Mouse (Mus musculus) liver, adult 10 weeks (tissue): ENCODE results near the gene Adh6a. TPM values are rescaled to one million over a fixed set of nuclear protein-coding genes. Genes with fewer than 3 reads are reported as not detected.

Source experiments
- polyA plus RNA-seq: library from polyadenylated mRNA; stranded (reverse); fragments of 350-450 nt; fragmentation: Illumina TruSeq; extraction: RNeasy Lipid Tissue Mini Kit (QIAGEN cat#74804); gene quantifications from one replicate; pipeline ENCODE4 v1.2.3, GENCODE M21; 2014; ENCODE audit warnings: low read depth, low replicate concordance

The Adh6a gene
- polyA plus RNA-seq = not detected

DNA sequence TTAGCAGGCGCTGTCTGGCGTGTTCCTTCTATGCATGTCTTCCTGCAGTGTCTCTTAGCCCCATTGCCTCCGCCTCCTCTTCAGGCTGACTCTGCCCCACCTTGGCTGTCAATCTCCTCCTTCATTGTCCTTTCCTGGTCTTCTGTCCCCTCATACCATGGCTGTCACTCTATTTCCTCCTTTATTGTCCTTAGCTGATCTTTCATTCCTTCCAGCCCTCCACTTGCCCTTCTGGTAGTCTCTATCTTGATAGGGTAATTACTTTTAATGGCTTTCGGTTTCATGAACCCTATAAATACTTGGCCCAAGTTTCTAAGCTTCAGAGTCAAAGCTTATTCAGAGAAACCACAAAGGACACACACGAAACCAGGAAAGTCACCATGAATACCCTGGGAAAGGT, at the start of gene Adh6a:
TSS of gene Adh6a (plus strand) at position 322 of the 400 bp plus-strand sequence.

DNA sequence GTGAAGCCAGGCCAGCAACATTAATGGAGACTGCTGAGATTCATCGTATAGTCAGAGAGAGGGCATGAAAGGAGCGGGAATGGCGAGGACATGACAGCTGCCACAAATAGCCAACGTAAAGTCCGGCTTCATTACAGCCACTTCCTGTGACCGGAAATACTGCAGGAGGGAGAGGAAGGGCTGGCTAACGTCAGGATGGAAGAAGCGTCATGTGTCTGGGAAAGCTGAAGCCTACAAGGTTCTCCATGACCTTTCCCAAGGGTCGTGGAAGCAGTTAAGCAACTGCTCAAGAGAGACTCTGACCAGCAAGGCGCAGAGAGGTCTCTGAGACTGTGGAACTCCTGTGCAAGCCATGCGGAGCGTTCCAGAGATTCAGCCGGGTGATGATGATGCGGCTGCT, 28.4 kb downstream of the Adh6a start, which contains the start of gene Adh6b:
TSS of gene Adh6b (plus strand) at position 305 of the 400 bp plus-strand sequence.

Other genes with a start within 250 kb of the Adh6a start
- gene 1110002E22Rik, start 248.2 kb upstream of the Adh6a start, polyA plus RNA-seq = not detected
- gene Gm5105, start 245.9 kb upstream of the Adh6a start, polyA plus RNA-seq = not detected
- 5.7 TPM for gene Trmt10a, start 169.8 kb upstream of the Adh6a start, polyA plus RNA-seq
- 196 TPM for gene Mttp, start 168.3 kb upstream of the Adh6a start, polyA plus RNA-seq
- gene 4930579F01Rik, start 119.5 kb upstream of the Adh6a start, polyA plus RNA-seq = not detected
- gene Adh7, start 95.5 kb upstream of the Adh6a start, polyA plus RNA-seq = 3.2 TPM
- gene Adh1, start 52.3 kb upstream of the Adh6a start, polyA plus RNA-seq = 1,165 TPM
- not detected for gene Adh6b, start 28.5 kb downstream of the Adh6a start, polyA plus RNA-seq
- gene Adh4, start 102.2 kb downstream of the Adh6a start, polyA plus RNA-seq = 279 TPM
- gene Adh5, start 129.8 kb downstream of the Adh6a start, polyA plus RNA-seq = 467 TPM
- gene Metap1, start 176.2 kb downstream of the Adh6a start, polyA plus RNA-seq = 32.9 TPM
- gene Eif4e, start 212.9 kb downstream of the Adh6a start, polyA plus RNA-seq = 110 TPM